Mouse (Mus musculus): ENCODE measurements at regions not wholly inside any gene's neighbourhood (a gene's known extent, or its start where the extent isn't known, plus 50 kb on each side); places are given as distances from the start of the nearest gene placed in this dataset.
"Not testable (repeated sequence)": the region's sequence is repeated elsewhere in the genome, so short reads cannot be mapped to it uniquely, and the experiment has no call there.

GRCm38 (mm10) chr5:74825517-74826254, 123.0 kb upstream of the Lnx1 start:
- no peak for DNase-seq

- DNase-seq: no peak
These were observed 121.0 kb upstream of the Lnx1 start for GRCm38 (mm10) chr5:74823719-74824118.

GRCm38 (mm10) chr5:74821969-74822368, 119.3 kb upstream of the Lnx1 start:
- DNase-seq: peak in 1 of 2 experiments; percentile 4

GRCm38 (mm10) chr5:74816523-74816922, 113.8 kb upstream of the Lnx1 start:
- DNase-seq: no peak

- no peak for DNase-seq
These were observed 110.7 kb upstream of the Lnx1 start for GRCm38 (mm10) chr5:74813396-74813795.

GRCm38 (mm10) chr5:74811046-74811445, 108.3 kb upstream of the Lnx1 start:
- DNase-seq: no peak

GRCm38 (mm10) chr5:74807581-74808221, 105.0 kb upstream of the Lnx1 start:
- DNase-seq: no peak

GRCm38 (mm10) chr5:74801946-74802345, 99.2 kb upstream of the Lnx1 start:
- DNase-seq: no peak

- DNase-seq: no peak
These were observed 97.6 kb upstream of the Lnx1 start for GRCm38 (mm10) chr5:74800351-74800750.

GRCm38 (mm10) chr5:74796421-74797067, 93.8 kb upstream of the Lnx1 start:
- DNase-seq: peak; percentile 27 to 43

- DNase-seq: no peak
These were observed 92.0 kb upstream of the Lnx1 start for GRCm38 (mm10) chr5:74794726-74795125.

GRCm38 (mm10) chr5:74793431-74793830, 90.7 kb upstream of the Lnx1 start:
- DNase-seq: no peak

GRCm38 (mm10) chr5:74792936-74793335, 90.2 kb upstream of the Lnx1 start:
- no peak for DNase-seq

- peak; percentile 41 to 58 for DNase-seq
These were observed 89.6 kb upstream of the Lnx1 start for GRCm38 (mm10) chr5:74792301-74792700.

GRCm38 (mm10) chr5:74790501-74790900, 87.8 kb upstream of the Lnx1 start:
- not testable (repeated sequence) for DNase-seq

GRCm38 (mm10) chr5:74783906-74784305, 81.2 kb upstream of the Lnx1 start:
- DNase-seq: no peak

GRCm38 (mm10) chr5:74778076-74778465, 75.4 kb upstream of the Lnx1 start:
- no peak for DNase-seq

- no peak for DNase-seq
These were observed 74.8 kb upstream of the Lnx1 start for GRCm38 (mm10) chr5:74777381-74778075.

- no peak for DNase-seq
These were observed 73.4 kb upstream of the Lnx1 start for GRCm38 (mm10) chr5:74776081-74776480.

GRCm38 (mm10) chr5:74775596-74775995, 72.9 kb upstream of the Lnx1 start:
- no peak for DNase-seq

- no peak for DNase-seq
These were observed 71.1 kb upstream of the Lnx1 start for GRCm38 (mm10) chr5:74773558-74774429.

- DNase-seq: no peak
These were observed 68.4 kb upstream of the Lnx1 start for GRCm38 (mm10) chr5:74771121-74771520.
